Mouse (Mus musculus) liver, adult 2 months (tissue): Measurements from ENCODE around the gene Chga.

ENCODE experiments used
- CTCF ChIP-seq: fragments of 200-500 bp; IDR thresholded peaks from 2 replicates; pipeline ENCODE4 v1.5.1; 2011; ENCODE audit warnings: low read depth, low read length, control low read depth
- POLR2A ChIP-seq: fragments of 200-500 bp; IDR thresholded peaks from 2 replicates; pipeline ENCODE4 v1.6.1; 2011; ENCODE audit warnings: low read length, control low read depth; ENCODE audit not compliant: insufficient read depth; ENCODE audit errors: extremely low read depth

DNA sequence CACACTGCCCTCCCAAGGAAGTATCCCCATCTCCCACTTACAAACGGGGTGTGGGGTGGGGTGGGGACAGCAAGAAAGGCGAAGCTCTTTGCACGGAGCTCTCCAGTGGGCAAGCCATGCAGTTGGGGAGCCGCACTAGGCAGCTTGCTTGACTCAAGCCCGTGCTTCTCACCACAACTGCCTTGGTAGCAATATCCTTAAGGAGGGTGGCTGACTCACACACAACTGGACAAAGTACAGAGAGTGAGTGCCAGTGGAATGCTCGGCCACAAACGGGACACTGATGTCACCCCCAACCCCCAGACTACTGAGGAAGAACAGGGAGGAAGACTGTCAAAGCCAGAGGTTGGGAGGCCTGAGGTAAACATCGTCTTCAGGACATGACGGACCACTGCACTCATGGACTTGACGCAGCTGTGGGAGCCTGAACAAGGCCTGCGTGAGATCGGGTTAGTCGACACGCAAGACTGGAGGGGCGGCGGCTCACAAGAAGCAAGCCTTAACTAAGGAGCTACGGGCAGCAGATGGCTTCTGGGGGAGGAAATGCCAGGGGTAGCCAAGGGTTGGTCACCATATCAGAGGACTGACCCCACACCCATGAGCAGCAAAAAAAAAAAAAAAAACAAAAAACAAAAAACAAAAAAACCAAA is 36.1 kb downstream of the Chga start:
- TF ChIP-seq CTCF (no peak), POLR2A (no peak)
